11 mouse cellular contexts compared by ENCODE assay signal in the genomic region with DNA sequence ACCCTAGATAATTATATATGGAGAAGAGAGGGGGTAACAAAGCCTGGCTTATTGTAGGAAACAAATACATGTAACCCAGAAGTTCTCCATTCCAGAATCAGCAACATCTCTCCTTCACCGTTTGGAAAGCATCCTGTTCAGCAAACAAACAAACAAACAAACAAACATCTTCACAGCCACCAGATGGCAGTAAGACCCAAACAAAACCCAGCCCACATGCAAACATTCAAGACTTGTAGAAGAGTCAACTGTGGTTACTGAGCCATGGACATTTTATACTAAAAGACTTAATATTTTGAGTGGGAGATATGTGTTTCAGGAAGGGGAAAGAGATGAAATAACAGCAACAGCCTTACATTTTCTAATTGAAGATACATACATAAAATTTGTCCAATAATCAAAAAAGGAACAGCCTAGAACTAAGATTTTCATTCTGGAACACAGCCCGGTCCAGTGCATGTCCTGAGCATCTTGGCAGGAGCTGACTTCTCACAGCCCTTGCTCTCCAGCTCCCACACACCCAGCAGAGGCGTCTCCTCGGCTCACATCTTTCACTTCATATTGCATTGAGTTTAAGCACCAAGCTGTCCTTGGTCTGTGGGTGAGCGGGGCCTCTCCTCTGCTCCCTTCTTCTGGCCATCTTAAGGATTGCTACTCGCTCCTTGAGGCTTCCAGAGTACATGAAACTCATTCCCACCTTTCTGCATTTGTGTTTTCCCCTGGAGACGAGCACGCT.
DNase-seq lines count a peak whose midpoint lies in the region; ATAC-seq and TF ChIP-seq lines count a peak whose summit lies in the region.
"Had no signal": no experiment of that assay in that cellular context is flagged by ENCODE, and none has a peak within 500 bp of the region (broad histone marks: within the 10 kb centered on the region; RNA-seq: fewer than 3 reads in every experiment).

No protein-coding gene starts in this region.

- peak; percentile 61 for DNase-seq in heart, adult 11 months
- no peak for DNase-seq in heart, postnatal 14 days
- peak; percentile 55 for DNase-seq in left cerebral cortex, postnatal 4 days
- no peak for DNase-seq in left cerebral cortex, adult 18-20 months (ENCODE audit: low spot score in 2 of 2)
- peak; percentile 30 for DNase-seq in ZHBTc4 (ENCODE audit: low read depth, low spot score)
- DNase-seq in hindbrain, postnatal 0 days (ENCODE audit: low spot score), result peak; percentile 82
- no peak for DNase-seq in B cell, adult 2 months
- no peak for DNase-seq in thymus, postnatal 0 days (ENCODE audit: low spot score)
- DNase-seq: adrenal gland, postnatal 10 days; lung, postnatal 4 days had no signal

- no peaks in the 10 kb centered on the region for H3K9me3 ChIP-seq in hindbrain, postnatal 0 days (ENCODE audit: low read length)

- H3K36me3 ChIP-seq in hindbrain, postnatal 0 days (ENCODE audit: insufficient read depth, low read length), result no peaks in the 10 kb centered on the region

- H3K9ac ChIP-seq in hindbrain, postnatal 0 days (replicated peaks; ENCODE audit: low read length), result no peak overlapping the region

- no peak overlapping the region for H3K4me2 ChIP-seq in hindbrain, postnatal 0 days (ENCODE audit: low read depth, low read length)

- intact Hi-C loops in heart, postnatal 14 days (cut with DNase I), result loop anchor here (5.0 kb wide), 1 partner anchor 584 kb away; no protein-coding TSS in a partner anchor
- intact Hi-C loops in left cerebral cortex, postnatal 4 days (cut with DNase I), result loop anchor here (5.0 to 10.0 kb wide), 2 partner anchors 411 to 584 kb away; a partner anchor contains a TSS

- 63% methylated on average over 8 of the region's 8 CpGs for WGBS in hindbrain, postnatal 0 days

- peaks cover 8% of the 10 kb centered on the region for H3K4me1 ChIP-seq in hindbrain, postnatal 0 days (ENCODE audit: insufficient read depth, low read length)

- H3K4me3 ChIP-seq in hindbrain, postnatal 0 days (ENCODE audit: low read length), result no peak overlapping the region

- no peak overlapping the region for H3K27ac ChIP-seq in hindbrain, postnatal 0 days

- no peaks in the 10 kb centered on the region for H3K27me3 ChIP-seq in hindbrain, postnatal 0 days (ENCODE audit: insufficient read depth, low read length)

- peak; percentile 61 for ATAC-seq in hindbrain, postnatal 0 days
- ATAC-seq: inflammation-experienced regulatory T-cells, adult 6 months had no signal

- TF ChIP-seq CTCF in hindbrain, postnatal 0 days (IDR thresholded peaks at IDR 0.05; ENCODE audit: low read depth), result peak; percentile 77

Comparison
In these comparisons a context has a peak if more than half of its experiments do, and no peak if none do; other contexts are left out.
1. DNase-seq: peak in heart, adult 11 months (single experiment), left cerebral cortex, postnatal 4 days (single experiment), ZHBTc4 (single experiment) and hindbrain, postnatal 0 days (single experiment); none in heart, postnatal 14 days (0 of 2), left cerebral cortex, adult 18-20 months (0 of 2), B cell, adult 2 months (0 of 2) and thymus, postnatal 0 days (single experiment).